Mouse (Mus musculus): ENCODE measurements around the gene Dusp11.
"Not testable (repeated sequence)": the region's sequence is repeated elsewhere in the genome, so short reads cannot be mapped to it uniquely, and the experiment has no call there.

Gene Dusp11

GRCm38 (mm10) chr6:85961101-85962091, at the start of gene Dusp11:
Gene Dusp11, minus strand, starts transcription at chr6:85961667.
- peak; percentile 77 to 89 for DNase-seq (ENCODE audit: low read depth in 1 of 2, low spot score in 2 of 2)

- DNase-seq (ENCODE audit: low read depth in 1 of 2, low spot score in 2 of 2), result no peak
These were observed 48.5 kb upstream of the Dusp11 start for GRCm38 (mm10) chr6:86009980-86010379.

- peak in 1 of 2 experiments; percentile 49 for DNase-seq (ENCODE audit: low read depth in 1 of 2, low spot score in 2 of 2)
These were observed 43.0 kb upstream of the Dusp11 start for GRCm38 (mm10) chr6:86004271-86005148.

- no peak for DNase-seq (ENCODE audit: low read depth in 1 of 2, low spot score in 2 of 2)
These were observed 42.0 kb upstream of the Dusp11 start for GRCm38 (mm10) chr6:86003405-86003925.

GRCm38 (mm10) chr6:85990774-85991173, 29.3 kb upstream of the Dusp11 start:
- not testable (repeated sequence) for DNase-seq (ENCODE audit: low read depth in 1 of 2, low spot score in 2 of 2)

GRCm38 (mm10) chr6:85989570-85989969, 28.1 kb upstream of the Dusp11 start:
- not testable (repeated sequence) for DNase-seq (ENCODE audit: low read depth in 1 of 2, low spot score in 2 of 2)

DNA sequence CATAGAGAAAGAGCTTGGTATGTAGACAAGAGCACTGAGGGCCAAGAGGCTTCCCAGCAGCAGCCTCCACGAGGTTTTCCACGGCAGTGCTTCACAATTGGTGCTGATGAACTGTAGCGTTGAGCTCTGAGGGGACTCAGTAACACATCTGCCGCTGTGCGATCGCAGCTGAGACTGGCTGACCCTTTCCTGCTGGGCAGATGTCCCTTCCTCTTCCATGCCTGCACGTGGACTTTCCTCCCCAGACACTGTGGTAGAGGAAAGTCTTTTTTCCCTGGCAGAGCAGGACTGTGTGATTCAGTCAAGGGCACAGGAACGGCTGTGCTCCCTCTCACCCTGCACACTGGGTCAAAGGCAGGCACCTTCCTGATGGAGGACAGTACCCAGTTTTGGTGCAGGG, 22.9 kb upstream of the Dusp11 start:
- DNase-seq (ENCODE audit: low read depth in 1 of 2, low spot score in 2 of 2), result no peak

- DNase-seq (ENCODE audit: low read depth in 1 of 2, low spot score in 2 of 2), result not testable (repeated sequence)
These were observed 17.3 kb upstream of the Dusp11 start for GRCm38 (mm10) chr6:85978736-85979135.

DNA sequence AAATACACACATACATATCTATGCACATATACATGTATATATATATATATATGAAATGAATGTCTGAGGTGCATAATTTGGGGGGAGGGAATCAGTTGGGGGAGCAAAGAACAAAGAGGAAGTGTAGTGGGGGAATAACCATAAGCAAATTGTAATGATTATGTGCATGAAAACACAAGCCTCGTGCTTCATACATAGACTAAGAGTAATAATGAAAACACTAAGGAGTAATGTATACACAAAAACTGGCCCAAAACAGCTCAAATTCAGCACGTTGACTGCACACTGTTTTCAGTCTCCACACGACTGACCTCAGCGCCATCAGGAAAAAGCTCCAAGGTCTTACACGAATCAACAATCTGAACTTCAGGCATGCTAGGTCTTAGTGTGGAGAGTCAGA, 14.8 kb upstream of the Dusp11 start:
- DNase-seq (ENCODE audit: low read depth in 1 of 2, low spot score in 2 of 2), result no peak

GRCm38 (mm10) chr6:85975761-85976160, 14.3 kb upstream of the Dusp11 start:
- DNase-seq (ENCODE audit: low read depth in 1 of 2, low spot score in 2 of 2), result no peak

- DNase-seq (ENCODE audit: low read depth in 1 of 2, low spot score in 2 of 2), result no peak
These were observed 13.6 kb upstream of the Dusp11 start for GRCm38 (mm10) chr6:85974941-85975617.

GRCm38 (mm10) chr6:85973336-85973735, 11.9 kb upstream of the Dusp11 start:
- no peak for DNase-seq (ENCODE audit: low read depth in 1 of 2, low spot score in 2 of 2)

GRCm38 (mm10) chr6:85972699-85973098, 11.2 kb upstream of the Dusp11 start:
- no peak for DNase-seq (ENCODE audit: low read depth in 1 of 2, low spot score in 2 of 2)

- no peak for DNase-seq (ENCODE audit: low read depth in 1 of 2, low spot score in 2 of 2)
These were observed 8.4 kb upstream of the Dusp11 start for GRCm38 (mm10) chr6:85969889-85970288.

GRCm38 (mm10) chr6:85966686-85967085, 5.2 kb upstream of the Dusp11 start:
- no peak for DNase-seq (ENCODE audit: low read depth in 1 of 2, low spot score in 2 of 2)

DNA sequence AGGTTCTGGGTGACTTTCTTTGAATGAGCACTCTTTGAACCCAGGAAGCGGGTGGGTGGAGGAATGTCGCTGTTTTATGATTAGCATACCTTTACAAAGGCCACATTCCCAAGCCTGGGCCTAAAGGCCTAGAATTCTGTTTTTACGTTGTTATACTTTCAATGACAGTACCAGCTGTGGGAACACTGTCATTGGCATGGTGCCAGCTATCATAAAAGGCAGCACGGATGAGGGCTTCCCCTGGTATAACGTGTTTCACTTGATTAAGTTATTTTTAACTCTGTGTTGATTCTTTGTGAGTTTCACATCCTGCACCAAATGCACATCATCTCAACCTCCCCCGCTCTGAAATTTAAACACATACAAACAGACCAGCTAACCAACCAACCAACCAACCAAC, 4.6 kb upstream of the Dusp11 start:
- not testable (repeated sequence) for DNase-seq (ENCODE audit: low read depth in 1 of 2, low spot score in 2 of 2)

DNA sequence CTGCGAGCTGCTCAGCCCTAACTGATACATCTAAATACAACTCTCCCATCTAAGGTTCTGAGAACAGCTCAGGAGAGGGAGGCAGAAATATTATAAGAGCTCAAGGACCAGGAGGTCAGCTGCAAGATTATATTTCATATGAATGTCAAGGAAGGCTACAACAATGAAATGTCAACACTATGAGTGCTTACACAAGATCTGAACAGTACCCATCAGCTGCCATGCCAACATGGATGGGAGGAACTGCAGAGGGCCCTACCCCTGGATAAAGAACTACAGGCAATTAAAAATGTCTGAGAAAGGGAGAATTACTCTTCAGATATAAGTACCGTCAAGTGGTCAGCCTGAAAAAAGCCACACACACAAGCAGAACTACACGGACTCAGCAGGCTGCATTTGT, 3.9 kb downstream of the Dusp11 start:
- DNase-seq (ENCODE audit: low read depth in 1 of 2, low spot score in 2 of 2), result no peak

DNA sequence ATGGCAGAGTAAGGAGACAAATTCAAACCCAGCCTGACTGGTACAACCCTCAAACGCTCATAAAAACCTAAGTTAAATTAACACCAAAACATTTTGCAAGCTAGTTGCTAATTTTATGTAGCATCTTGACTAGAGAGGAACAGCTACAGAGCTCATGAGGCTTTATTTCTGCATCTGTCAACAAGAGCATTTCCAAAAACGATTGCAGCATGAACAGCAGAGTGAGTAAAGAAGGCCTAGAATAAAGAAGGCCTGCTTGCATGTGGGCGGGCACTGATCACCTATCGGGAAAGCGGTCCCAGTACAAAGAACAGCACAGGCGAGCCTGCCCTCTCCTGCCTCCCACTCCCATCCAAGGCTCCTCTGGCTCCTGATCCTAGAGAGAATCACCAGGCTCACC, 12.9 kb downstream of the Dusp11 start:
- no peak for DNase-seq (ENCODE audit: low read depth in 1 of 2, low spot score in 2 of 2)

- no peak for DNase-seq (ENCODE audit: low read depth in 1 of 2, low spot score in 2 of 2)
These were observed 19.0 kb downstream of the Dusp11 start for GRCm38 (mm10) chr6:85942469-85942868.

- no peak for DNase-seq (ENCODE audit: low read depth in 1 of 2, low spot score in 2 of 2)
These were observed 22.8 kb downstream of the Dusp11 start for GRCm38 (mm10) chr6:85938701-85939100.

All from monocyte, adult 2 months (primary cell).